Mouse (Mus musculus) C2C12 (cell line): ENCODE measurements around the gene Ankrd42.

ENCODE experiments used
- CTCF ChIP-seq: IDR thresholded peaks from one replicate; pipeline ENCODE4 v1.5.1; 2011; ENCODE audit not compliant: control insufficient read depth, insufficient read depth, insufficient read length
- FOSL1 ChIP-seq: IDR thresholded peaks from one replicate; pipeline ENCODE4 v1.8.0; 2011; ENCODE audit warnings: mild to moderate bottlenecking, low read length; ENCODE audit not compliant: poor library complexity, insufficient read depth, severe bottlenecking
- MYOD1 ChIP-seq: IDR thresholded peaks from one replicate; pipeline ENCODE4 v1.6.1; 2011; ENCODE audit warnings: low read depth; ENCODE audit not compliant: control insufficient read depth, insufficient read length
- USF1 ChIP-seq: IDR thresholded peaks from one replicate; pipeline ENCODE4 v1.6.1; 2011; ENCODE audit warnings: low read depth, mild to moderate bottlenecking, control low read depth, moderate library complexity

DNA sequence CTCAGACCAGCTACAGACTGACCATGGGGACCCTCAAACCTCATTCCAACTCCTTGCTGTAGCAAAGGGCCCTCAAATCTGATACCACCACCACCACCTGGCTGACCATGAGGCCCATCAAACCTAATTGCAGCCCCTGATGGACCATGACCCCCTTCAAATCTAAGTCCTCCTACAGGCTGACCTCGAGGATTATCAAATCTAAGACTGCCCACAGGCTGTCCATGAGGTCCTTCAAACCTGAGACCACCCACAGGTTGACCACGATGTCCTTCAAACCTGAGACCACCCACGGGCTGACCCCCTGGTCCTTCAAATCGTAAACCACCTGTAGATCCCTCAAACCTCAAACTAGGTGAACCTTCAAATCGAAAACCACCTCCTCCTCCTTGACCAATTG lies 21.1 kb upstream of the Ankrd42 start:
- TF ChIP-seq MYOD1 (no peak), CTCF (no peak), FOSL1 (no peak), USF1 (no peak)
